Mouse (Mus musculus): Measurements from ENCODE around the gene Atg9a.

- no peak for TF ChIP-seq CTCF (IDR thresholded peaks at IDR 0.05; ENCODE audit: control insufficient read depth, insufficient read depth, low read length)
- TF ChIP-seq POLR2A (IDR thresholded peaks at IDR 0.05; ENCODE audit: borderline replicate concordance, control insufficient read depth, low read depth, low read length): no peak
These were observed 39.2 kb upstream of the Atg9a start for GRCm38 (mm10) chr1:75231224-75231623.
